Mouse (Mus musculus) macrophage (primary cell): Measurements from ENCODE around the gene Emc1. TPM values are rescaled to one million over a fixed set of nuclear protein-coding genes. Genes with fewer than 3 reads are reported as not detected.

Experiments used
- H3K27ac ChIP-seq: fragments of 350-480 bp; formaldehyde crosslinking; 2 replicates; pipeline ENCODE4 v1.9.0; 2021
- H3K36me3 ChIP-seq: fragments of 350-480 bp; formaldehyde crosslinking; 2 replicates; pipeline ENCODE4 v1.9.0; 2021; ENCODE audit errors: inconsistent target
- H3K4me3 ChIP-seq: fragments of 350-480 bp; formaldehyde crosslinking; 2 replicates; pipeline ENCODE4 v1.9.0; 2021; ENCODE audit errors: inconsistent target
- H3K79me2 ChIP-seq: fragments of 350-480 bp; formaldehyde crosslinking; 2 replicates; pipeline ENCODE4 v1.9.0; 2021; ENCODE audit errors: inconsistent target
- WGBS: methylation state at CpG from one replicate; pipeline ENCODE4 v1.1.7; 2026; ENCODE audit warnings: inconsistent platforms; ENCODE audit not compliant: missing documents; 5-methylcytosine and 5-hydroxymethylcytosine counted together
- polyA plus RNA-seq: library from polyadenylated mRNA; stranded (reverse); fragments of 250-400 nt; gene quantifications from 3 replicates; pipeline ENCODE4 v1.2.4, GENCODE M21; 2018; ENCODE audit warnings: inconsistent platforms

Gene Emc1
- polyA plus RNA-seq, 1 experiment from 2014 or later, result 15.7 TPM

DNA sequence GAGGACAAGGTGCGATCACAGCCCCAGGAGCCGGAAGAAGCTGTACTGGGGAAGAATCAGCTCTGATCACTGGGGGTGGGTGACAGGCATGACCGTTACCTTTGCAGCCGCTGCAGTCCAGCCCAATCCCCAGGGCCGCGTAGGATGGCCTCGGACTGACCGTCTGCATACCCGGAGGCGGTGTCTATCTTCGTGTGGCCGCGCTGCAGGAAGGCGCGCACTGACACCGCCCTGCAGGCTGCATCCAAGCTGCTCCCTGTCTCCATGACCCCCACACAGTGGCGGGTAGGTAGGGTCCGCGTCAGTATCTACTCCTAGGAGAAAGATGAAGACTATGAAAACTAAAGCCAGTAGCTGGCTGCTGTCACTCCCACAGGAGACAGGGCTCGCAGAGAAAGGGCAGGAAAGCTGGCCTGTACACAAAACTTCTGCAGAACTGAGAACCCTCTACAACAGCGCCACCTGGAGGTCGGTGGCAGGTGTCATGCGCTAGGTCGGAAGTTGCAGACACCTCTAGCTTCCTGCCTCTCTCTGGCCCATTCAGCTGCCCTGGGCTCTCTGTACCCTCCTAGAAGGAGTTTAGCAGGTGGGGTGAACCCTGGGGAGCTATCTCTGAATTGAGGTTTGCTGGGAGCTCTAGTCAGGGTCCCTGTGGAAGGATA is 15.4 kb upstream of the Emc1 start:
- H3K79me2 ChIP-seq, result no peaks in the 10 kb centered on the region
- no peak overlapping the region for H3K27ac ChIP-seq
- H3K4me3 ChIP-seq, result no peak overlapping the region
- H3K36me3 ChIP-seq, result no peaks in the 10 kb centered on the region
- WGBS, result 36% methylated on average over 24 of the region's 24 CpGs

DNA sequence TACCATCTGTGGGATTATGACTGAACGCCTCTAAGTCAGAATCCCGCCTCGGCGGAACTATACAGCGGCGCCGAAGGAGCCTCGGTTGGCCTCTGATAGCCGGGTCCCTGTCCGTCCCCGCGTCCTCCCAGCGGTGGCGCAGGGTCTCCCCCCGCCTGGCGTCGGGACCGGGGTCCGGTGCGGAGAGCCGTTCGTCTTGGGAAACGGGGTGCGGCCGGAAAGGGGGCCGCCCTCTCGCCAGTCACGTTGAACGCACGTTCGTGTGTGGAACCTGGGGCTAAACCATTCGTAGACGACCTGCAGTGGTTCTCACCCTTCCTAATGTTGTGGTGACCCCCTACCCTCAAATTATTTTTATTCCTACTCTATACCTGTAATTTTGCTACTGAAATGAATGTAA is 14.2 kb upstream of the Emc1 start:
- Histone ChIP-seq H3K4me3 (no peak overlapping the region), H3K79me2 (no peaks in the 10 kb centered on the region), H3K27ac (no peak overlapping the region), H3K36me3 (no peaks in the 10 kb centered on the region)
- 70% methylated on average over 21 of the region's 33 CpGs for WGBS

DNA sequence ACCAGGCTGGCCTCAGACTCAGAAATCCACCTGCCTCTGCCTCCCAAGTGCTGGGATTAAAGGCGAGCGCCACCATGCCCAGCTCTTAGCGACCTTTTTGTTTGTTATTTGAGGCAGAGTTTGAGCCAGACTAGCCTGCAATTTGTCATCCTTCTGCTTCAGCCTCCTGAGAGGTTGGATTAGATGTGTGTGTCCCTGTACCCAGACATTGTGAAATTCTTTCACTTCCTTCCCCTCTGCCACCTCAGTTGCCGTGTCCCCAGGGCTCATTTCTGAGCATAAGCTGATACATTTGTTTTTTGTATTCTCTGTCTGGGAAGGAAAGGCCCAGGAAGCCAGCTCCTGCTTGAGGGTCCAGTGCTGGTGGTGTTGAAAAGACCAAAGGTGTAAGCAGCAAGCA is 11.6 kb upstream of the Emc1 start:
- no peaks in the 10 kb centered on the region for H3K36me3 ChIP-seq
- WGBS, result 22% methylated on average over 4 of the region's 4 CpGs
- H3K4me3 ChIP-seq, result no peak overlapping the region
- H3K79me2 ChIP-seq, result no peaks in the 10 kb centered on the region
- H3K27ac ChIP-seq, result no peak overlapping the region

DNA sequence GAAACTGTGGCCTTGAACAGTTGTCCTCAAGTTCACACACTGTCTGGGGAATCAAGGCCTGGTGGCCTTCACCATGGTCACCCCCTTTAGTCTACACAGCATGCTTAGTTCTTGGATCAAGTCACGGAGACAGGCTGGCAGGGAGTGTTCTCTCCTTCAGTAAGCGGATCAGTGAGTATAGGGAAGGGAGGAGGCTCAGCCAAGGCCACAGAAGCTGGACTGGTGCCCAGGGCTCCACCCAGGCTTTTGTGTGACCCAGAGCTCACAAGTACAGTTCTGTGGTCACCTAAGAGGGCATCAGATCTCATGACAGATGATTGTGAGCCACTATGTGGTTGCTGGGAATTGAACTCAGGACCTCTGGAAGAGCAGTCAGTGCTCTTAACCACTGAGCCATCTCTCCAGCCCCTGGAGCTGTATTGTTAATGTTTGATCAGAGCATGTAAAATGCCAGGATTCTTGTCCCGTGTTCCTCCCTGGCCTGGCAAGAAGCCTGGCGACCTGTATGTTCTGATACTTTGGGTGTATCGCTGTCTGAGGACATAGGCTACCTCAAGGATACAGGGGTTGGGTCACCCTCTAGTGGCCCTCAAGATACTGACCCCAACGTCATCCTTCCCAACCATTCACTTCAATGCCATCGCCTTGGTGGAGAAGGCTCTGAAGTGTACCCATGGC is 10.7 kb upstream of the Emc1 start:
- no peak overlapping the region for H3K27ac ChIP-seq
- whole genome bisulfite sequencing, result 80% methylated on average over 7 of the region's 7 CpGs
- H3K79me2 ChIP-seq, result no peaks in the 10 kb centered on the region
- H3K4me3 ChIP-seq, result no peak overlapping the region
- H3K36me3 ChIP-seq, result peaks cover 2% of the 10 kb centered on the region; the same call in 1 of the 2 replicates

DNA sequence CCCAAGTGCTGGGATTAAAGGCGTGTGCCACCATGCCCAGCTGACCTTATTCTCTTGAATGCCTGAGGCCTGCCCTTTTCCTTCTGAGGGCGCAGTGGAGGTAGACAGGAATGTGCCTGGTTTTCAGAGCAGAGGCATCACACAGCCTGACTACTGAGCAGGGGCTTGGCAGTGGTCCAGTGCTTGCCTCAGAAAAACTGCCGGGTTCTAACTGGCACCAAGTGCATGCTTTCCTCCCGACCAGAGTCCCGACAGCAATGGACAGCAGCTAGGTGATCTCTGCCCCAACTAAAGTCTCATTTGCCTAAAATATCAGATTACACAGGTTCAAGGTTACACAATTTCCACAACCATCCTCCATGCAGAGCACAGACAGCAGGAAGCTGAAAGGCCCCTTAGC is 8.7 kb upstream of the Emc1 start:
- H3K4me3 ChIP-seq, result no peak overlapping the region
- peaks cover 18% of the 10 kb centered on the region for H3K36me3 ChIP-seq
- H3K79me2 ChIP-seq, result no peaks in the 10 kb centered on the region
- no peak overlapping the region for H3K27ac ChIP-seq
- 39% methylated on average over 4 of the region's 5 CpGs for WGBS

DNA sequence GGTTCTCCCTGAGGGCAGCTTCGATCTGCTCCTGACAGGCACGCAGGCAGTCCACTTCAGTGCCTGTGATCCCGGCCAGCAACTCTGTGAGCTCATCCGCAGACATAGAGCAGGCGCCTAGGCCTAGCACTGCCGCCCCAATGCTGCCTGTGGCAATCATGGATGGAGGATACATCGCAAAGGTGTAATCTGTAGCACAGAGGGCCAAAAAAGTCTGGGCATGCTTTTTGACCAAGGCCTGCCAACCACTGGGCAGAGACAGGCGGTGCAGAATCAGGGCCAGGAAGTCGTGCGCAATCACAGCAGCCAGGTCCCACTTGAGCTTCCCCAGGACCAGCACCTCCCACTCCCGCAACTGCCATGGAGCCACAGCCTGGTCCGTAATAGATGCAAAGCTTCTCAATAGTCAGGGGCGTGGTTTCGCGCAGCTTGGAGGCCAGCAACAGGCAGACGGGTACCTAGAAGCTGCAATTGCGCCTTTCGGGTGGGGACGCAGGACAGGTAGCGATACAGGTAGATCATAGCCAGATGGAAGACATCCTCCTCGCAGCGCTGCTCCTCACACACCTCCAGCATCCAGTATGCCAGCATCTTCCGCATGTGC is 6.9 kb upstream of the Emc1 start:
- H3K36me3 ChIP-seq, result peaks cover 29% of the 10 kb centered on the region

DNA sequence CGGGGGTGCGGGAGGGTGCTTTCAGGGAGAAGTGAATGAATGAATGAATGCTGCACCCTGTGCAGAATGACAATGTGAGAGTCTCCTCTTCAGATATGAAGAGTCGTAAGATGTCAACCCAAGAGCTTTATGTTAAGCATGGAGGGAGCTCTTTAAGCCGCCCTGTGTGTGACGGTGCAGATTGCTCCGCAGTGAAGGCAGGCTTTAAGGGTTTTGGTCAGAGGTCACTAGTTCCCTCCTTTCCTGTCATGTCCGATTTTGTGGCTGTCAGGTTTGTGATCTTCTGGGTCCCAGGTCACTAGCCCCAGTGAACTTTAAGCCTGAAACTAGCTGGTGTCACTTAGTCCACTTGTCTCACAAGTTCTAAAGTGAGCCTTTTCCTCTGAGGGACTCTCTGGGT is 445 bp downstream of the Emc1 start:
- Histone ChIP-seq H3K36me3 (peaks cover 27% of the 10 kb centered on the region), H3K4me3 (peak overlapping the region; percentile 96), H3K27ac (peak overlapping the region; percentile 85), H3K79me2 (peaks cover 42% of the 10 kb centered on the region)
- 0% methylated on average over 7 of the region's 7 CpGs for WGBS

More for the DNA sequence above, 6.9 kb upstream of the Emc1 start:
- WGBS, result 91% methylated on average over 23 of the region's 23 CpGs
- peaks cover 8% of the 10 kb centered on the region for H3K79me2 ChIP-seq
- no peak overlapping the region for H3K27ac ChIP-seq
- H3K4me3 ChIP-seq, result no peak overlapping the region

DNA sequence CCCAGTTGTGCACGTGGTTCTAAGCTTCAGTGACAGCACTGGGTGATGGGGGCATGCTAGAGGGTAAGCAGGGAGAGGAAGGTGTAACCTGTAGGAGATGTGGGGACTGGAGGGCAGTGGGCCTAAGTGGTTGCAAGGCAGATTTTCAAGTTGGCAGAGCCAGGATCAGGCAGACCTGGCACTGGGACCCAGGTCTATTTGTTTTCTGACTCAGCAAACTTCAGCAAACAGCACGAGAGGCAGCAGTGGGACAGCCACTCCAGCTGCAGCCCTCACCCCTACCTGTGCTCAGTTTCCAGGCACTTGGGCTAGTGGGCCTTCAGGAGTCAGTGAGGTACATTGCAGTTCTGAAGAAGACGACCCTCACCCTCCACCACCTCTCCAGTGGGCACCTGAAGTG is 4.8 kb downstream of the Emc1 start:
- peaks cover 49% of the 10 kb centered on the region for H3K36me3 ChIP-seq
- 97% methylated on average over 3 of the region's 3 CpGs for WGBS

DNA sequence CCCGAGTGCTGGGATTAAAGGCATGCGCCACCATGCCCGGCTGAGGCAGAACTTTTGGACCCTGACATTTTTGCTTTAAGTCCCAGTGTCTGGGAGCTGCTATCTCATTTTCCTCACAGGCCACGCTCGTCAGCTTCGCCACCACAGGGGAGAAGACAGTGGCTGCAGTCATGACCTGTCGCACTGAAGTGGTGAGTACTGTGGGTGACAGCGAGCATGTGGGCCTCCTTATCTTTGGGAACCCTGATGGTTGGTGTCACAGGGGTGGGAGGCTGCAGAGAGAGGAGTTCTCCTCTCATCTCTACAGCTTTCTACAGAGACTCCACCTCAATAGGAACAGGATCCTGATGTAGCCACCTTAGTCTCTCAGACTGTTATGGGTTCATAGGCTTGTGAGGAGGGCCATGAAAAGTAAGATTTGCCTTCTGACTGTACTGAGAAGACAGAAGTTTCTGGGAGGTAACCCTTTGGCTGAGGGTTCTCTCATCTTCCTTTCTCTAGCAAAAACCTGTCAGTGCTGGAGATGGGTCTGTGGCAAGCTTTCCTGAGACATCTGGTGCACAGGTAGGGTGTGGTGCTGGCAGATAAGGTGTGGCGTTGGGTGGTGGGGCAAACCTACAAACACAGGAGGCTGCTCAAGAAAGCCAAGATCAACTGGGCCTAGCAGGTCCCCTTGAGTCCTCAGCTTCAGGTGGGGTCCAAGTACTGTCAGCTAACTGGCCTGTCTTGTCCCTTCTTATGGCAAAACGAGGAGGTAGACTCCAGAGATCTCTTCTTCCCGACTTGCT is 8.6 kb downstream of the Emc1 start:
- no peak overlapping the region for H3K4me3 ChIP-seq
- no peak overlapping the region for H3K27ac ChIP-seq
- WGBS, result 90% methylated on average over 9 of the region's 11 CpGs
- no peaks in the 10 kb centered on the region for H3K79me2 ChIP-seq
- H3K36me3 ChIP-seq, result peaks cover 82% of the 10 kb centered on the region

More for the DNA sequence above, 4.8 kb downstream of the Emc1 start:
- no peak overlapping the region for H3K4me3 ChIP-seq
- no peak overlapping the region for H3K27ac ChIP-seq
- H3K79me2 ChIP-seq, result peaks cover 18% of the 10 kb centered on the region

DNA sequence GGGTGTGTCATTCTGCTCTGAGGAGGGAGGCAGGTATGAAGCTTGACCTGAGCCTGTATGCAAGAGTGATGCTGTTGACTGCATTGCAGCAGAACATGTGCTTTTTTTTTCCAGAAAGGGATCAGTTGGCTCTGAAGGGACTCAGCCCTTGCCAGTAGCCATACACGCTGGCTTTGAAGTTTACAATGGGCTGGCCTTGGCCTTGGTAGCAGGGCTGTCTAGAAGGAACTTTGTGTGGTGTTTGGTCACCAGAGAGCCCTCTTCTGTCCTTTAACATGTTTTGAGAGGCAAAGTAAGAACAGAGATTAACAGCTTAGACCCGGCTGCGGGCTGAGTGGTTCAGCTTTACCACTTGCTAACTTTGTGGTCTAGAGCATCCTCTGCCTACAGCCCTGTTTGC is 14.9 kb downstream of the Emc1 start:
- H3K4me3 ChIP-seq, result no peak overlapping the region
- H3K36me3 ChIP-seq, result peaks cover 84% of the 10 kb centered on the region
- no peak overlapping the region for H3K27ac ChIP-seq
- H3K79me2 ChIP-seq, result no peaks in the 10 kb centered on the region
- WGBS, result 97% methylated on average over 3 of the region's 3 CpGs

DNA sequence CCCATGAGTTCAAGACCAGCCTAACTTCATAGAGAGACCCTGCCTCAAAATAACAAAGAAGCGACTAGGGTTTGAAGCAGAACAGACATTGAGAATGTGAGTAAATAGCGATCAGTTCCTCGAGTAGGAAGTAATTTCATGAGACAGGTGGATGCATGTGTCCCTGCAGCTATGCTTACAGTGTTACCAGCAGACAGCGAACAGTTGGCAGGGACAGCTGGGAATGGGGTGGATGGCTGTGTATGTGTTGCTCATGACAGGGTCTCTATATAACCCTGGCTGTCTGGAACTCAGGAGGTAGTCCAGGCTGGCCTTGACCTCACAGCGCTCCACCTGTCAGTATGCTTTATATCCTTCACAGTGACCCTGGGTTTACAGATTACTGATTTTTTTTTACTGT is 15.7 kb downstream of the Emc1 start:
- Histone ChIP-seq H3K36me3 (peaks cover 85% of the 10 kb centered on the region), H3K4me3 (no peak overlapping the region), H3K27ac (no peak overlapping the region), H3K79me2 (no peaks in the 10 kb centered on the region)
- 97% methylated on average over 5 of the region's 5 CpGs for WGBS

DNA sequence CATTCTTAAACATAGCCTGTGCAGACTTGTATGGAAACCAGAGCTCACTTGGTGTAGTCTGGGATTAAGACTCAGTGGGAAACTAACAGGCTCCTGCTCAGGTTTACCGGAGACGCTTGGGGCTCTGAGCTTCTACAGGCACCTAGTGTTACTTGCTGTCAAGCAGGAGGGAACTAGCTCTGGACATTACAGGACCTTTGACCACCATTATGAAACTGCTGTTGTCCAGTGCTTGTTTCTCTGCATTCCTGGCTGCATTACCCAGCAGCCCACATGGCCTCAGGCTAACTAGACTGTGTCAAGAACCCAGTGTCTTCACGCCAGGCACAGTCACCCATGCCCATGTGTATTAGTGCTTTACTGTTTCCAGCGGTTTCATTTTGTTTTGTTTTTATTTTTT is 20.7 kb downstream of the Emc1 start:
- no peak overlapping the region for H3K27ac ChIP-seq
- 100% methylated on average over 4 of the region's 4 CpGs for WGBS
- H3K4me3 ChIP-seq, result no peak overlapping the region
- no peaks in the 10 kb centered on the region for H3K79me2 ChIP-seq
- peaks cover 77% of the 10 kb centered on the region for H3K36me3 ChIP-seq

DNA sequence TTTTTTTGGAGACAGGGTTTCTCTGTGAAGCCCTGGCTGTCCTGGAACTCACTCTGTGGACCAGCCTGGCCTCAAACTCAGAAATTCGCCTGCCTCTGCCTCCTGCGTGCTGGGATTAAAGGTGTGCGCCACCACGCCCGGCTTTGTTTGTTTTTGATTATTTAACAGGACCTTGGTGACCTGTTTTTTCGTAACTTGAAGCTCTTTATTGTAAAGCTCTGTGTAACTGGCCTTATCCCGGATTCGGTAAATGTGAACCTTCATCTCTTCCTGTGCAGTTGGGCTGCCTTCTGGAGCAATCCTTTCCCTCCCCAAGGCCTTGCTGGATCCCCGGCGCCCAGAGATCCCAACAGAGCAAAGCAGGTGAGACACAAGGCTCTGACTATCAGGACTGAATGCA is 21.1 kb downstream of the Emc1 start:
- WGBS, result 97% methylated on average over 10 of the region's 10 CpGs
- H3K79me2 ChIP-seq, result peaks cover under 1% of the 10 kb centered on the region; the same call in 1 of the 2 replicates
- H3K4me3 ChIP-seq, result no peak overlapping the region
- peaks cover 73% of the 10 kb centered on the region for H3K36me3 ChIP-seq
- no peak overlapping the region for H3K27ac ChIP-seq

DNA sequence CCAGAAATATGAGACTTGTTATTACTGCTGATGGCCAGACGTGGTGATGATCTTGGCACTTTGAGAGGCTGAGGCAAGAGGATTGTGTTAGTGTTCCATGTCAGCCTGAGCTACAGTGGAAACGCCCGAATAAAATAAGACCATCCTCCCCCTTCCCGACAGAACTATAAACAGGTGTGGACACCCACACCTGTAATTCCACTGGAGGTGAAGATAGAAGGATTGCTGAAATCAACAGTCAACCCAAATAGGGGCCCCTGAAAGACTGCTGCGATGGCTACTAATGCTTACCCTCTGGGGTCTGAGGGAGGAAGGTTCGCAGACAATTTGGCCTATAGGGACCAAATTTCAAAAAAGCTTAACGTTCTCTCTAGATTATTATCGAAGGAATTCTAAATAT is 27.3 kb downstream of the Emc1 start:
- peak overlapping the region; percentile 97 for H3K4me3 ChIP-seq
- peaks cover 20% of the 10 kb centered on the region for H3K36me3 ChIP-seq
- peaks cover 55% of the 10 kb centered on the region for H3K79me2 ChIP-seq
- 9% methylated on average over 8 of the region's 8 CpGs for WGBS
- peak overlapping the region; percentile 72 for H3K27ac ChIP-seq
